Mouse (Mus musculus) thymus, postnatal 14 days (tissue): ENCODE results near the gene Arhgef25.

Experiments
- DNase-seq: peaks from one replicate; pipeline ENCODE4 v3.0.0; 2021

Arhgef25 gene

GRCm38 (mm10) chr10:127189651-127190381, at the start of gene Arhgef25:
TSS of gene Arhgef25 (minus strand) at chr10:127190083.
- no peak for DNase-seq

GRCm38 (mm10) chr10:127238241-127238824, 48.5 kb upstream of the Arhgef25 start:
- DNase-seq: no peak

- no peak for DNase-seq
Observed at GRCm38 (mm10) chr10:127236541-127236940, 46.7 kb upstream of the Arhgef25 start.

- DNase-seq: peak; percentile 36
Observed at GRCm38 (mm10) chr10:127233141-127233540, 43.3 kb upstream of the Arhgef25 start.

- no peak for DNase-seq
Observed at GRCm38 (mm10) chr10:127231741-127232140, 41.9 kb upstream of the Arhgef25 start.

GRCm38 (mm10) chr10:127230693-127231092, 40.8 kb upstream of the Arhgef25 start:
- no peak for DNase-seq

- peak; percentile 58 for DNase-seq
Observed at GRCm38 (mm10) chr10:127228897-127229296, 39.0 kb upstream of the Arhgef25 start.

GRCm38 (mm10) chr10:127227163-127227562, 37.3 kb upstream of the Arhgef25 start:
- DNase-seq: no peak

GRCm38 (mm10) chr10:127226318-127226895, 36.5 kb upstream of the Arhgef25 start:
- no peak for DNase-seq

GRCm38 (mm10) chr10:127225732-127226131, 35.8 kb upstream of the Arhgef25 start:
- peak; percentile 28 for DNase-seq

- DNase-seq: no peak
Observed at GRCm38 (mm10) chr10:127225213-127225612, 35.3 kb upstream of the Arhgef25 start.

GRCm38 (mm10) chr10:127218339-127218738, 28.5 kb upstream of the Arhgef25 start:
- no peak for DNase-seq

GRCm38 (mm10) chr10:127217177-127217576, 27.3 kb upstream of the Arhgef25 start:
- DNase-seq: no peak

GRCm38 (mm10) chr10:127216456-127216855, 26.6 kb upstream of the Arhgef25 start:
- no peak for DNase-seq

- DNase-seq: no peak
Observed at GRCm38 (mm10) chr10:127214422-127214803, 24.5 kb upstream of the Arhgef25 start.

GRCm38 (mm10) chr10:127213704-127214421, 24.0 kb upstream of the Arhgef25 start:
- no peak for DNase-seq

- DNase-seq: no peak
Observed at GRCm38 (mm10) chr10:127213272-127213671, 23.4 kb upstream of the Arhgef25 start.

- peak; percentile 95 for DNase-seq
Observed at GRCm38 (mm10) chr10:127211414-127211854, 21.6 kb upstream of the Arhgef25 start, which contains the start of gene Pip4k2c. TSS of gene Pip4k2c (minus strand) at chr10:127211585.

- no peak for DNase-seq
Observed at GRCm38 (mm10) chr10:127210961-127211405, 21.1 kb upstream of the Arhgef25 start.

GRCm38 (mm10) chr10:127209928-127210570, 20.2 kb upstream of the Arhgef25 start:
- no peak for DNase-seq

GRCm38 (mm10) chr10:127208921-127209320, 19.0 kb upstream of the Arhgef25 start:
- DNase-seq: no peak

GRCm38 (mm10) chr10:127205373-127205772, 15.5 kb upstream of the Arhgef25 start:
- no peak for DNase-seq

- DNase-seq: no peak
Observed at GRCm38 (mm10) chr10:127204589-127204988, 14.7 kb upstream of the Arhgef25 start.
